13 mouse cellular contexts compared by ENCODE assay signal in genomic region chr14:55086009-55086514, GRCm38 (mm10). TPM values are rescaled to one million over a fixed set of nuclear protein-coding genes. Genes with fewer than 3 reads are reported as not detected.
A peak's percentile ranks its signal among the peaks of the same experiment; 100 is the strongest.
DNase-seq lines count a peak whose midpoint lies in the region; ATAC-seq and TF ChIP-seq lines count a peak whose summit lies in the region.
"Had no signal": no experiment of that assay in that cellular context is flagged by ENCODE, and none has a peak within 500 bp of the region (broad histone marks: within the 10 kb centered on the region; RNA-seq: fewer than 3 reads in every experiment).

No protein-coding gene starts in this region.

- no peaks in the 10 kb centered on the region for H3K9me3 ChIP-seq in hindbrain, embryonic 10.5 days
- no peaks in the 10 kb centered on the region for H3K9me3 ChIP-seq in hindbrain, embryonic 16.5 days (ENCODE audit: control insufficient read depth, low read length)
- H3K9me3 ChIP-seq in hindbrain, postnatal 0 days (ENCODE audit: low read length), result no peaks in the 10 kb centered on the region

- TF ChIP-seq POLR2A in testis, adult 2 months (IDR thresholded peaks at IDR 0.05; ENCODE audit: control insufficient read depth, low read depth, low read length), result no peak

- no peak for DNase-seq in hindbrain, embryonic 10.5 days (ENCODE audit: low spot score)
- DNase-seq in testis, postnatal 14 days (ENCODE audit: low spot score), result no peak
- DNase-seq in hindbrain, postnatal 0 days (ENCODE audit: low spot score), result no peak
- no peak for DNase-seq in lung, postnatal 14 days
- DNase-seq in left cerebral cortex, adult 9 months (ENCODE audit: low spot score in 2 of 2), result no peak
- no peak for DNase-seq in spleen, adult 18-20 months
- DNase-seq: cerebellum, adult 18-20 months; left cerebral cortex, postnatal 4 days; lung, embryonic 14.5 days had no signal

- peaks cover 58% of the 10 kb centered on the region for H3K4me1 ChIP-seq in hindbrain, embryonic 10.5 days (replicated peaks)
- H3K4me1 ChIP-seq in hindbrain, embryonic 16.5 days (ENCODE audit: control insufficient read depth, insufficient read depth, low read depth, low read length), result peaks cover 35% of the 10 kb centered on the region
- H3K4me1 ChIP-seq in testis, adult 2 months (ENCODE audit: control insufficient read depth, insufficient read depth, low read length), result no peaks in the 10 kb centered on the region; the same call in 1 of the 2 replicates
- H3K4me1 ChIP-seq in hindbrain, postnatal 0 days (ENCODE audit: insufficient read depth, low read length), result peaks cover 24% of the 10 kb centered on the region

- no peak overlapping the region for H3K4me3 ChIP-seq in hindbrain, embryonic 10.5 days
- no peak overlapping the region for H3K4me3 ChIP-seq in hindbrain, embryonic 16.5 days (ENCODE audit: low read length)
- H3K4me3 ChIP-seq in testis, adult 2 months (ENCODE audit: control insufficient read depth, low read depth, low read length), result peak overlapping the region; percentile 28
- no peak overlapping the region for H3K4me3 ChIP-seq in hindbrain, postnatal 0 days (ENCODE audit: low read length)

- no peaks in the 10 kb centered on the region for H3K27me3 ChIP-seq in hindbrain, embryonic 10.5 days (ENCODE audit: insufficient read depth, poor library complexity, severe bottlenecking)
- no peaks in the 10 kb centered on the region for H3K27me3 ChIP-seq in hindbrain, embryonic 16.5 days (replicated peaks; ENCODE audit: control insufficient read depth, insufficient read depth, low read length)
- H3K27me3 ChIP-seq in testis, adult 2 months (ENCODE audit: control insufficient read depth, insufficient read depth, low read length), result no peaks in the 10 kb centered on the region
- no peaks in the 10 kb centered on the region for H3K27me3 ChIP-seq in hindbrain, postnatal 0 days (ENCODE audit: insufficient read depth, low read length)

- 79% methylated on average over 6 of the region's 6 CpGs for WGBS in hindbrain, embryonic 10.5 days
- 77% methylated on average over 6 of the region's 6 CpGs for WGBS in hindbrain, embryonic 16.5 days
- whole genome bisulfite sequencing in hindbrain, postnatal 0 days, result 81% methylated on average over 6 of the region's 6 CpGs

- H3K4me2 ChIP-seq in hindbrain, embryonic 16.5 days (ENCODE audit: low read length), result no peak overlapping the region
- no peak overlapping the region for H3K4me2 ChIP-seq in hindbrain, postnatal 0 days (ENCODE audit: low read depth, low read length)
- H3K4me2 ChIP-seq: lung, embryonic 14.5 days had no signal

- no peak for TF ChIP-seq CTCF in testis, adult 2 months (IDR thresholded peaks at IDR 0.05; ENCODE audit: control insufficient read depth, insufficient read depth, insufficient replicate concordance, low read depth, low read length)
- TF ChIP-seq CTCF in hindbrain, postnatal 0 days (IDR thresholded peaks at IDR 0.05; ENCODE audit: low read depth), result no peak

- no peak overlapping the region for H3K9ac ChIP-seq in hindbrain, embryonic 16.5 days (ENCODE audit: low read depth, low read length)
- no peak overlapping the region for H3K9ac ChIP-seq in hindbrain, postnatal 0 days (replicated peaks; ENCODE audit: low read length)
- H3K9ac ChIP-seq: lung, embryonic 14.5 days had no signal

- H3K36me3 ChIP-seq in hindbrain, embryonic 10.5 days, result no peaks in the 10 kb centered on the region
- no peaks in the 10 kb centered on the region for H3K36me3 ChIP-seq in hindbrain, embryonic 16.5 days (ENCODE audit: control insufficient read depth, insufficient read depth, low read length)
- no peaks in the 10 kb centered on the region for H3K36me3 ChIP-seq in testis, adult 2 months (ENCODE audit: control insufficient read depth, insufficient read depth, low read length)
- H3K36me3 ChIP-seq in hindbrain, postnatal 0 days (ENCODE audit: insufficient read depth, low read length), result 0 out of 2 replicates have a peak, but pooled peaks cover 6% of the 10 kb centered on the region

- no peak for ATAC-seq in hindbrain, embryonic 16.5 days
- 0 out of 2 replicates have a peak, but pooled peaks have one; percentile 2 for ATAC-seq in hindbrain, postnatal 0 days

- peak overlapping the region; percentile 76; the same call in 1 of the 2 replicates for H3K27ac ChIP-seq in hindbrain, embryonic 10.5 days
- no peak overlapping the region for H3K27ac ChIP-seq in hindbrain, embryonic 16.5 days (ENCODE audit: low read depth, low read length)
- H3K27ac ChIP-seq in testis, adult 2 months (ENCODE audit: control insufficient read depth, insufficient read depth, low read depth, low read length), result no peak overlapping the region; the same call in 1 of the 2 replicates
- H3K27ac ChIP-seq in hindbrain, postnatal 0 days, result peak overlapping the region; percentile 62

RNA-seq across cellular contexts. Expression of gene Zfhx2, which starts 6.1 kb away (rescaled TPM):
- 8.8 and 17.7 TPM in 2 replicates for polyA plus RNA-seq in hindbrain, embryonic 10.5 days (2016; fragmentation: Nextera tagmentation; extraction: Ambion mirVana)
- 18.4 and 20.5 TPM in 2 replicates for polyA plus RNA-seq in hindbrain, embryonic 16.5 days (2015; fragmentation: Nextera tagmentation; extraction: Ambion mirVana)
- 3.8 and 4.4 TPM in 2 replicates for polyA plus RNA-seq in testis, adult 2 months (2012; rRNA removed)
- 10.7 and 10.9 TPM in 2 replicates for total RNA-seq in hindbrain, postnatal 0 days (2014; rRNA removed)
- 8.1 and 8.4 TPM in 2 replicates for polyA plus RNA-seq in hindbrain, postnatal 0 days (2015; fragmentation: Nextera tagmentation; extraction: Ambion mirVana)

RNA-seq across cellular contexts. Expression of gene Thtpa, which starts 8.5 kb away (rescaled TPM):
- 24.4 and 26.1 TPM in 2 replicates for polyA plus RNA-seq in hindbrain, embryonic 10.5 days (2016; fragmentation: Nextera tagmentation; extraction: Ambion mirVana)
- polyA plus RNA-seq in hindbrain, embryonic 16.5 days (2015; fragmentation: Nextera tagmentation; extraction: Ambion mirVana), result 34.4 and 36.1 TPM in 2 replicates
- polyA plus RNA-seq in testis, adult 2 months (2012; rRNA removed), result 4.6 and 4.9 TPM in 2 replicates
- total RNA-seq in hindbrain, postnatal 0 days (2014; rRNA removed), result 37.7 and 44.1 TPM in 2 replicates
- 31.8 and 32.8 TPM in 2 replicates for polyA plus RNA-seq in hindbrain, postnatal 0 days (2015; fragmentation: Nextera tagmentation; extraction: Ambion mirVana)

RNA-seq across cellular contexts. Expression of gene Ap1g2, which starts 20.3 kb away (rescaled TPM):
- polyA plus RNA-seq in hindbrain, embryonic 10.5 days (2016; fragmentation: Nextera tagmentation; extraction: Ambion mirVana), result 14.5 and 16.3 TPM in 2 replicates
- 6.9 and 7.7 TPM in 2 replicates for polyA plus RNA-seq in hindbrain, embryonic 16.5 days (2015; fragmentation: Nextera tagmentation; extraction: Ambion mirVana)
- 3.0 and 4.0 TPM in 2 replicates for polyA plus RNA-seq in testis, adult 2 months (2012; rRNA removed)
- 5.7 and 6.5 TPM in 2 replicates for total RNA-seq in hindbrain, postnatal 0 days (2014; rRNA removed)
- 5.9 and 6.1 TPM in 2 replicates for polyA plus RNA-seq in hindbrain, postnatal 0 days (2015; fragmentation: Nextera tagmentation; extraction: Ambion mirVana)

RNA-seq across cellular contexts. Expression of gene Jph4, which starts 30.7 kb away (rescaled TPM):
- polyA plus RNA-seq in hindbrain, embryonic 10.5 days (2016; fragmentation: Nextera tagmentation; extraction: Ambion mirVana), result 0.75 and 1.7 TPM in 2 replicates
- polyA plus RNA-seq in hindbrain, embryonic 16.5 days (2015; fragmentation: Nextera tagmentation; extraction: Ambion mirVana), result 31.8 and 32.3 TPM in 2 replicates
- polyA plus RNA-seq in testis, adult 2 months (2012; rRNA removed), result 6.6 and 7.4 TPM in 2 replicates
- 124 and 126 TPM in 2 replicates for total RNA-seq in hindbrain, postnatal 0 days (2014; rRNA removed)
- 28.3 and 29.4 TPM in 2 replicates for polyA plus RNA-seq in hindbrain, postnatal 0 days (2015; fragmentation: Nextera tagmentation; extraction: Ambion mirVana)
- total RNA-seq: megakaryocyte progenitor cell, adult 5-6 weeks had no signal
- polyA plus RNA-seq: C2C12 had no signal

Comparison
In these comparisons a context has a peak if more than half of its experiments do, and no peak if none do; other contexts are left out.
1. H3K27ac ChIP-seq: peak in hindbrain, embryonic 10.5 days (single experiment) and hindbrain, postnatal 0 days (single experiment); none in hindbrain, embryonic 16.5 days (single experiment) and testis, adult 2 months (single experiment).